Mouse (Mus musculus): Measurements from ENCODE around the gene Tmem88.

The Tmem88 gene

DNA sequence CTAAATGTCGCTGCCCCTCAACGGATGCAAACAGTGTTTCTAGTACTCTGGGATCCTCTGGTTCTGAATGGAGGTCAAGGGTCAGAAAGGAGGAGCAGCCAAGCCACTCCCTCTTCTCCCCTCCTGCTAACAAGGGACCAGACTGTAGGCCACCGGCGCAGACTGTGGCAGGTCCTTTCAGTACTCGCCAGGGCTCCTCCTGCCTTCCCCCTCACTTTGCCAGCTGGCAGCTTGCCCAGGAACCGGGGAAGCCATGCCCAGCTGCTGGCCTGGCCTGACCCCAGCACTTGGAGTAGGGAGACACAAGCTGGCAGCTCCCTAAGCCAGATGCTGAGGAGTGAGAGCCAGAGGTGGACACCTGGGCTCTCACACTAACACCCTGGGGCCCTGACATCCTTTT lies 33.1 kb downstream of the Tmem88 start:
- peak; percentile 77 for DNase-seq (ENCODE audit: extremely low read depth, low read depth, low spot score)

DNA sequence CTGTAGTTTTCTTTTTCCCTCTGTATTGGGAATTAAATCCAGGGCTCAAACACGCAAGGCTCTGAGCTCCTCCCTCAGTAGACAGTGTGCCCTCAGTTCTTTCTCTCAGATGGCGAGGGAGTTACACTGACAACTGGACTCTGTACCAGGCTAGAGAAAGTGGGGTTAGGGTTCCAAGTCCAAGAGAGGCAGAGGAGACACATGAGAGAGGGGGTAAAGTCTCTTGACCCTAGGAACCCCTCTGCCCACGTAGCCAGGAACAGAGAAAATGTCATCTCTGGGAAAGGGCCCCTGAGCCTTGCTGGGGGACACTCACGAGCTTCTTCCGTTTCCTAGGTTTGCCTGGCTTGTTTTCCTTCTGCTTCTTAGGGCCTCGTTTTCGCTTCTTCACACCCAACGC lies 33.7 kb downstream of the Tmem88 start:
- no peak for DNase-seq (ENCODE audit: extremely low read depth, low read depth, low spot score)

DNA sequence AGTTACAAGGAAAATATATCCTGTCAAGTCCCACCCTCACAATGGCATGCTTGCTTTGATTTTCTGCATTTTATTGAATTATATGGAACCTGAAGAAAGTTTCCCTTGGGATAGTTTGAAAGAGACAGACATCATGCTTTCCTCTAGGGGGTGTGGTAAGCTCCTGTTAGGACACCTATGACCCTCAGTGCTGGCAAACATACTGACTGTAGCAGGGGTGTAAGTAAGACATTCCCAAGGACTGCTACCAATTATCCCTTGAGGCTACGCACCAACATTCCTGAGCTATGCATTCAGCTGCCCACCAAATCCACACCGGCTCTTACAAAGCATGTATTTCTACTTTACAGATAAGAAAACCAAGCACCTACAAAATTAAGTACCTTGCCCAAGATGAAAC lies 35.6 kb downstream of the Tmem88 start:
- no peak for DNase-seq (ENCODE audit: extremely low read depth, low read depth, low spot score)

DNA sequence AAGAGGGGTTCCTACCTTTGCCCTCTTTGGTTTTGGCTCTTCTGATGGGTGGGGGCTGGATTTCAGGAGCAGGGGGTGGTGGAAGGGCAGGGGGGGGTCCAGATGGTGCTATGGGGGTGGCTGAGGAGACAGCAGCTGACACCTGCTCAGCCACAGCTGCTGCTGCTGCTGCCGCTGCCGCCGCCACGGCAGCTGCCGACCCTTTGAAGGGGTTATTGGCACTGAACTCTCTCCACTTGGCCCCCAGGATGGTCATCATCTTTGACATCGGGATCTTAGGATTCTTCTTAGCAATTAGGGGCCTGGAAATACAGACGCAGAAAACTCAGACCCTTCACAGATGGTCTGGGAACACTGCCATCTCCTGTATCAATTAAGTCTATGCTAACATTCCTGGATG lies 36.0 kb downstream of the Tmem88 start:
- DNase-seq (ENCODE audit: extremely low read depth, low read depth, low spot score) = no peak

DNA sequence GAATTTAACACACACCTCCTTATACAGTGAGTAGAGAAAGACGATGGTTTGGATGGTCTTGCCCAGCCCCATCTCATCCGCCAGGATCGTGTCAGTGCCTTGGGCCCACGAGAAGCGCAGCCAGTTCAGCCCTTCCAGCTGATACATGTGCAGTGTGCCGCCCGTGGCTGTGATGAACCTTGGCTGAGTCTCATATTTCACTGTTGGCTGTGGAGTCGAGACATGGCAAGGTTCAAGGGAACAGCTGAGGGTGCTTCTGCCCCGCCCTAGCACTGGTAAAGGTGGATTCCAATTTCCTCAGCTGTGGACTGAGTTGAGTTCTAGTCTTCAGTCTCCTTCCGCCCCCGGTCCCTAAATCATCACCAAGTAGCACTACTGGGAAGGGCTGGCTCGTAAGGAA lies 40.3 kb downstream of the Tmem88 start:
- DNase-seq (ENCODE audit: extremely low read depth, low read depth, low spot score) = no peak

DNA sequence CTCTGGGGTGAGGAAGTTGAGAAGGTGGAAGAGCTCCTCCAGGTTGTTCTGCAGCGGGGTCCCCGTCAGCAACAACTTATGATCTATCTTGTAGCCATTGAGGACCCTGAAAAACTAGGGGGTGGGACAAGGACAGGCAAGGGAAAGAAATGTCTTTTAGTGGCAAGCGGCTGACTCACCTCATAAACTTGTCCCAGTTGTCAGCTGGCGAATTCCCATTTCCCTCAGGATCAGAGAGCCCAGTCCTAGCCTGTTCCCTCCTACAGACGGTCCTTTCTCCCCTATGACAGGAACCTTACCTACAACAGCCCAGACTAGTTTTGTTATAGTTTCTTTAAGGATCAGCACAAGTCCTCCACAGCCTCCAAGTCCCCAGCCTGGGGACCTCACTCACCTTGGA lies 41.5 kb downstream of the Tmem88 start:
- no peak for DNase-seq (ENCODE audit: extremely low read depth, low read depth, low spot score)
